Mouse (Mus musculus) frontal cortex, postnatal 36 days (tissue): ENCODE data around the gene Adgb.
A peak's percentile ranks its signal among the peaks of the same experiment; 100 is the strongest.

Source experiments
- DNase-seq, 2 experiments: peaks; one replicate each; pipeline ENCODE4 v3.0.0; 2022; ENCODE audit warnings: low spot score in 2 of 2

Adgb gene

DNA sequence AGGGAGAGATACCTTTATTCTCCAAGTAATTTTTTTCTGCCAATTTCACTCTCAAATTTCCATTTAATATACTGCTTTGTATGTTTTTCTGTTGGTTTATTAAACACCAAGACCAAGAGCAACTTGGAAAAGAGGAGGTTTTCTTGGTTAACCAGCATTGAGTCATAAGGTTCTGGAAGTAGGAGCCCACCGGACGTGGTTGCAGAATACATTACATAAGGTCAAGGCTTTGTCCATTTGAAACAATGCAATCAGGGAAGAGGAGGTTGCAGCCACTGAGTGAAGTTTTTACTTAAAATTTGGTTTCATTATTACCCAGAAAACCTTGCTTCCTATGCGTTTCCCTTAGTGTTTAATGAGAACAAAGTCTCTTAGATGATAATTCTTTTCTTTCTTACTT, 119.9 kb downstream of the Adgb start:
- no peak for DNase-seq

DNA sequence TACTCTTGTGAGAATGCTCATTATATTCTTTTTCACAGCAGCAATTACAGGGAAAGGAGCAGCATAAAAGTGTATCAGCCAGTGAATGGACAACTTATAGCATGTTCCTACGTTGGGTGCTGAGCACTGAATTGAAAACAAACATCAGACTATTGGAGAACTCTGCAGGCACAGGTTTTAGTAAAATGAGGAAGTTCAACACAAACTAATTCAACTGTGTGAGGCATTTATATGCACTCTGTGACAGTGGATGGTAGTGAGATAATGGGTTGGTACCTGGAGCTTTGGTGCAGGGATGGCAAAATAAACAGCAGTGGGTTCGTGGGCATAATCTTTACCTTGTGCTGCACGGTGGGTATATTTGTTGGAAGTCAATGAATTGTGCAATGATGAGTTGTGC, 121.6 kb downstream of the Adgb start:
- no peak for DNase-seq

DNA sequence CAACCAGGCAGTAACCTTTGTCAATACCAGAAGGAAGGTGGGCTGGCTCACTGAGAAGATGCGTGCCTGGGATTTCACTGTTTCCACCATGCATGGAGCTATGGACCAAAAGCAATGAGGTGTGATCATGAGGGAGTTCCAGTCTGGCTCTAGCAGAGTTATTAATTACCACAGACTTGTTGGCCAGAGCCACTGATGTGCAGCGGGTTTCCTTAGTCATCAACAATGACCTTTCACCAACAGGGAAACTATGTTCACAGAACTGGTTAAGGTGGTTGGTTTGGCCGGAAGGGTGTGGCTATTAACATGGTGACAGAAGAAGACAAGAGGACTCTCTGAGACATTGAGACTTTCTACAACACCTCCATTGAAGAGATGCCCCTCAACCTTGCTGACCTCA, 128.2 kb downstream of the Adgb start:
- DNase-seq = no peak

DNA sequence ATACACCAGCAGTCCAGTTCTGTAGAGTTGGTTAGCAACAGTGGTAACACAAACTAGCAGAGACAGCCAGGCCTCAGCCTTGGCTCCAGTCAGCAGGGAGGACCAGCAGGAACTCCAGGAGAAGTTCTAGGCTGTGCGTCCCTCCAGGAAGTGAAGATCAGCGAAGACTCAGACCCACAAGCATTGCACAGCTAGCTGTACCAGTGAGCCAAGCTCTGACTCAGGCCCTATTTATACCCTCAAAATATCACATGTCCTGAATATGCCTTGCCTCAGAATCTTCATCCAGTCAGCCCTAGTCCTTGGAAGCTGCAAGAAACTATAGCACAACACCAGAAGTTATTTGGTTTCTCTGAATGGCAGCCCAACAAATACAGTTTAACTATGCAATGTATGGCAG, 146.6 kb downstream of the Adgb start:
- peak in 1 of 2 experiments; percentile 46 for DNase-seq

DNA sequence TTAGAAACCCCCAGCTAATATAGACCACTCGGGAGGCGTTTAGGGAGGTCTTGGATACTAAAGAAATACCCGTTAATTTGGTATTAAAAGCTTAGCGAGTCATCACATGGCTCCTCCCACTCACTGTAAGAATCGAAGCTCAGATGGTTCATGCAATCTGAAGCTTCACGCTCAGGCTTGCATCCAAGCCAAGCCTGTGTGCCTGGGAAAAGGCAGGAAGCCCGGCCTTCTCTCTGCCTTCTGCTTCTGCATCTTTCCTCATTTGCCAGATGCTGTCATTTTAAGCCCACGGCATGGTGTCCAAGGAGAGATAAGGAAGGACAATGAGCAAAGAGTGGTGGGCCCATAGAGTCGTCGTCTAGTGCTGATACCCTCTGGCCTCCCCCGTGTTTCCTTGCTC, 149.2 kb downstream of the Adgb start:
- peak in 1 of 2 experiments; percentile 63 for DNase-seq

DNA sequence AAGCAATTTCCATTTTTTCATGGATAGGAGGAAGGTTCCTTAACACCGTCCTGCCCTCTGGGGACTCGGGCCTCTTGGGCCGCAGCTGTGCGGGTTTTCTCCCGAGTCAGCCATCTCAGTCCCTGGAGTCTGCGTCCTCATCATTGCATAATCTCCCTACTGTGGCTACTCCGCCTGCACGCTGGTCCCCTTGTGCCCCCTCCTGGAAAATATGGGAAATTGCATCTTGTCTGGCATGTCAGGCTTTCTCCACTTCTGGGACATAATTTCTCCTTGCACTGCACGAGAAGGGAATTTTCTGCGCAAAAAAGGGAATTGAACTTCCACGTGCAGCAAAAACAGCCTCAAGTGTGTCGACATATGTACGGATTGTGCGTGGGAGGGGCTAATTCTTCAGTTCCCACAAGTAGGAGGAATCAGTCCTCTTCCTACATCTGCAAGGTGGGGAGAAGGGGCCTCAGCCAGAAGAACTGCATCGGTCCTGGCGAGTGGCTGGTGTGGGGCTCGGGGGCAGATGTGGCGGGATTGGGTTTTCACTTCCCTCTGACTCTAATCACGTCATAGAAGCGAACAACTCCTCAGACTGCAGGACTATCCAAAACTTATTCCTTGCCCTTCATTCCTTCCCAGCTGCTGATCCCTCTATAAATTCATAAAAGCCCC, 150.9 kb downstream of the Adgb start:
- DNase-seq = peak; percentile 75 to 79

DNA sequence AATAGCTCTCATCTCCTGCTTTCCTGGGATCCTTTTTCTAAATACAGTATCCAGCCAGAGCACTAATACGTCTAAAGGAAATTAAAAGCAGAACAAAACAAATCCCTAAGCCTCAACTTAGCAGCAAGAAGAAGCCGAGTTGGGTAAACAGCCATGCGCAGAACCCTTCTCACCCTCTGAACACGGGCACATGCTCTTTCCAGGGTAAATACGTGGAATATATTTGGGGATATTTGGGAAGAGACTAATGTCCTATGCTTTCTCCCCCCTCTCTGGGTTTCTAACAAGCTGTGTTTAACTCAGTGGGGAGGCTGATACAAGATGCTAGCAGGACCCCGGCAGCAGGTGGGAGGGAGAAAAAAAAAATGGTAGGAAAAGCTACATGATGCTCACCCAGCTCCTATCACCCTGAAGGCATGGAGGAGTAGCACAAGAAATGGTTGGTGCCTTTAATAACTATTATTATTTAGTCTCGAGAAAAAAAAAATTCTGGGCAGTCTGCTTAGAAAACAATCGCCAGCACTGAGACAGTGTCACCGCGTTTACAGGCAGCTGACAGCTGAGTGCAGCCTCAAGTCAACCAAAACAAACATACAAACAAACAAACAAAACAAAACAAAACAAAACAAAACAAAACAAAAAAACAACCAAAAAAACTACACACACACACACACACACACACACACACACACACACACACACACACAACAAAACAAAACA, 151.6 kb downstream of the Adgb start:
- peak in 1 of 2 experiments; percentile 43 for DNase-seq

DNA sequence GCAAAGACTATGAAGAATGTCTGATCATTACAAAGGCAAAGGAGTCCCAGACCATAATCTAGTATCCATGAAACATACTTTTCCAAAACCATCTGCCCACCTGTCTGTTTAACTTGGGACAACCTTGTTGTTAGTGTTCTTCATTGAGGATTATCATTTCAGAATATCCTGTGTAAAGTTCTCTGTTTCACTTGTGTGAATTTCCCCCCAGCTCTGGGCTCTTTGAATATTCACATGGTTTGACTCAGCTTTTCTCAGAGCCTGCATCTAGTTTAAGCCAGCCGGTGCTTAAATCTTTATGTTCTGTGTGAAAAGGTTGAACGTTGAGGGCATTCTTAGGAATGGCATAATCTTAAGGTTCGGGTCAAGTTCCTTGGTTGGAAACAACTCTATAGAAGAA, 154.0 kb downstream of the Adgb start:
- no peak for DNase-seq

DNA sequence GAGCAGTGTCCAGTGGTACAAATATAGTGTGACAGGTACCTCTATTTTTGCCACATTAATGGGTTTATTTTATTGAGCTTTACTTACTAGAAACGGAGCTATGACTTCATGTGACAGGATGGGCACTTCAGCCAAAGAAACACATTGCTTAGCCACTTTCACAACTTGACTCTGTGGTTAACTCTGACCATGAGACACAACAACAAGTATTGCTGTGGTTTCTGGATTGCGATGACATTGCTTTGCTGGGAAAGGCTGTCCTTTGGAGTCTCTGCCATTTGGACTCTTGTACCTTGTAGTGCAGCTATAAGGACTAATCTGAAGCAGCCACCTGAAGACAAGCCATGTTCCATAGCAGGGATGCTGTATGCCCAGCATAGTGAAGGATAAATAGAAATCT, 156.5 kb downstream of the Adgb start:
- no peak for DNase-seq

DNA sequence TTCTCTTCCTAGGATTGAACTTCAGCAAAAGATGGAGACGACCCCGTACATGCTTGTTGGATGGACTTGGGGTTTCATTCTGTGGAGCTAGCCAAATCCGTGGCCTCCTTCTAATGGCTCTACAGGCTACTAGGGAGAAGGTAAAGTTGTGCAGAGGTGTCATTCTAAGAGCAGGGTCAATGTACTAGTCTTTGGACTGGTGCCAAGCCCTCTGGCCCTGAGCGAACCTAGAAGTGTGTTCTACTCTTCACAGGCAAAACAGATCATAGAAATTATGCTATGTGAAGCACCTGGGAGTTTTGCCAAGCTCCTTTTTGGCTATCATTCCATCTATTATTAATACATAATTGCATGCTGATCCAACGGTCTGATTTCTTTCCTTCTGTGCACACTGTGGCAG, 157.6 kb downstream of the Adgb start:
- DNase-seq = no peak

DNA sequence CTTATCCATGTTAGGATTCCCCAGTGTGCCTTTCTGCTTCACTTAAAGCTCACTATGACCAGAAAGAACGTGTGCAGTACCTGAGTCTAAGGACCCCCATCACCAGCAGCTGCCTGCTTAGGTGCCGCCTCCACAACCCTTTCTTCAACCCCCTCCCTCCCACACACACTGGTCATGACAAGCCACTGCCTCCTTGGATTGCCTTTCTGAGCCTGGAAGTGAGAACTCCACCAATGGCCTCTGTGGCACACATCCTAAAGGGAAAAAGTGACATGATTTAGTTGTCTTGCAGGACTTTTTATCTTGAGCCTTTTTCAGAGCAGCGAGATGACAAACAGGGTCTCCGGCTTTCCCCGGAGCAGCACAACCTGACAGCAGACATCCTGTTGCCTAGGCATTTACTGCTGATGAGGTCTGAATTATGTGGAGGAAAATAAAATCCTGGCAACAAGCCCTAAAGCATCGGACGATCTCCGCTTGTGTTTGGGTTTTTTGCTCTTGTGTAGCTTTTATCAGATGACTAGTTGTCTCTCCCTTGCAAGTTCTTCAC, 162.2 kb downstream of the Adgb start:
- no peak for DNase-seq

DNA sequence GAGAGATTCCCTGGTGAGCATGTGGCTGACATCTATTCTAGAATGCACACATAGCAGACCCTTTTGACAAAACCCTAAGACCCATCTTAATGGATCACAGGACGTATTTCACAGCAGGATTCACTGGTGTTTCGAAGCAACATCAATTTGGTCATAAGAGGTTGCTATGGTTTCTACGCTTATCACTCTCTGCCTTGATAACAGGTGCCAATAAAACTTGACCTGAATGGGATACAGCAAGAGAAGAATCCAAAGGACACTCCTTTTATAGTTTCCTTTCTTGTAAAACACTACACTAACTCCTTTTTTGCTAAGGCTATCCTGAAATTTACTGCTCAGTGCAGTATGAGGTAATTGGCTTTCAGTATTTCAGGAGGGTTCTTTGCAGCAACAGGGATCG, 163.1 kb downstream of the Adgb start:
- no peak for DNase-seq

DNA sequence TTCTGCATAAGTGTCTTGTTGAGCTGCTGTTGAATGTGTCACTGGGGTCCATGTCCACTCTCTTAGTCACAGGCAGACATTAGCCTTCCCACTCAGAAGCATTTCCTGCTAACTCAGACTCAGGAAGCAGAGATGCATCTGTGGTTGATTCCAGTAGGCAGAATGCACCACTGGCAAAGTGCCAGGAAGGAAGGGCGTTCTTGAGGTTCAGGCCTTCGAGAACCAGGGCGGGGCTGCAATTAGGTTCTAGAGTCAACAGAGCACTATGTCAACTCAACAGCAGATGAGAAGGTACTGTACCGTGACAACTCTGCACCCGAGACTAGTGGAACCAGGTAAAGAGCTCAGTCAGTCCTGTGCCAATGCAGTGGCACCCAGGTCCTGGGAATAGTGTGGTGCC, 164.7 kb downstream of the Adgb start:
- no peak for DNase-seq

DNA sequence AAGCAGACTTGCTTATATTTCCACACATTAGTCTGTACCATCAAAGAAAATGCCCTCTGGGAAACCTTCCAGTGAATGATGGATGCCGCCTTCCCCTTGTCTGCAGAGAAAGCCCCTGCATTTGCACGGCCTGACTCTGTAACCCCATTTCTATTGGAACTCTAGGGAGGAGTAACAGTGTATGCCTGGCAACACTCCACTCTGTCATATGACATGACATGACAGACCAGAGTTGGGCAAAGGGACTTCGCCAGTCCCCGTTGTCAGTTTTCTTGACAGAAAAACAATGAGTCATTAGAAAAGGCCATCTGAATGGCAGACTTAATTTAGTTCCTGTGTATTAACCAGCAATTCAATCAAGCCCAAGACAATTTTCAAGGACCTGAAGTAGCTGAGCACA, 167.8 kb downstream of the Adgb start:
- no peak for DNase-seq

DNA sequence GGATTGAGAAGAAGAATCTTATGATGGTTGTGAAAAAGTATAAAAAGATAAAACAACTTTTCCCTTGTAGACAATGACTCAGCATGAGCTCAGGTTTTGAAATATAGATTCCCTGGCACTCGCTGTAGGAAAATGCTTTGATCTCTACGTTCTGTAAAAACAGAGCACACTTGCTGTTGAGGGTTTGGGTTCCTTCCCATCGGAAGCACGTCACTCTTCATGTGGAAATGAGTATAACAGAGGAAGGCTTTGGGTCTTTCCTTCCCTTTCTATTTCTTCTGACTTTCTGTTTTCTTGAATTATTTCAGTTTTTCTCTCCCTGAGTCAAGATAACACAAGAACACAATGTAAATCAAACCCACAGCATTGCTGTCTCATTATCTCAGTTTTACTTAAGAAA, 170.4 kb downstream of the Adgb start:
- no peak for DNase-seq

DNA sequence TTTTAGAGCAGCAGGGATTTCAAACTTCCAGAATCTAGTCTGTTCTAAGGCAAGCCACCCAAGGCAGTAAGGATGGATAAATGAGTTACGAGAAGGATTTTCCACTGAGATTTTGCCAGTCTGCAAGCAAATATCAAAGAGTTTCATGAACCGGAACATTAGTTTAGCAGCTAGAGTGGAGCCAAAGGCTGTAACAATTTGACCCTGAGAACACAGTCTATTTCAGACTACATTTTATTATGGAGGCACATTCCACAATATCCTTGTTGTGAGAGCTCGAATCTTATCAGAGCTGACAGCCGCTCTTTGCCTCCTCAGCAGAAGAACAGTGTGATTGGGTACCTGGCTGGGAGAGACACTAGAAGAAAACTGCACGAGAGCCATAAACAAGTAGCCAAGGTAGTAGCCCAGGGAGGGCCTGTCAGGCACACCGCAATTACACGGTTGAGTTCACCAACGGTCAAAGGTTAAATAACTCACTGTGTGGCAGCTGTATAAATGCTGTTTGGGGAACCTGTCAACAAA, 171.1 kb downstream of the Adgb start:
- no peak for DNase-seq

DNA sequence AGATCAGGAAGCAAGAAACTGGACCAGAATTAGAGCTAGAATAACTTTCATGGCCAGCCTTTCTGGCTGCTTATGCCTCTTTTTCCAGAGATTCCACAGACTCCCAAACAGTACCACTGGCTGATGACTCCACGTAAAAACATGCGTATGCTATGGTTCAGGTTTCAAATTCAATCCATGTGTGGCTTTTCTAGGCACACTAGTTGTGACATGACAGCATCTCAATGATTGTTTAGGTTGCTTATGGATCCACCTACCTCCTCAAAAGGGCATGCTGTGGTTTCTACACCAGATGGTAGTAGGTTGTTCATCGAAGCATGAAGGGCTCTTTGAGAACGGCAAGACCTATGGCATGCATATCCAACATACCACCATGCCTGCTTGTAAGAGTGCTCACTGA, 172.1 kb downstream of the Adgb start:
- DNase-seq = no peak

DNA sequence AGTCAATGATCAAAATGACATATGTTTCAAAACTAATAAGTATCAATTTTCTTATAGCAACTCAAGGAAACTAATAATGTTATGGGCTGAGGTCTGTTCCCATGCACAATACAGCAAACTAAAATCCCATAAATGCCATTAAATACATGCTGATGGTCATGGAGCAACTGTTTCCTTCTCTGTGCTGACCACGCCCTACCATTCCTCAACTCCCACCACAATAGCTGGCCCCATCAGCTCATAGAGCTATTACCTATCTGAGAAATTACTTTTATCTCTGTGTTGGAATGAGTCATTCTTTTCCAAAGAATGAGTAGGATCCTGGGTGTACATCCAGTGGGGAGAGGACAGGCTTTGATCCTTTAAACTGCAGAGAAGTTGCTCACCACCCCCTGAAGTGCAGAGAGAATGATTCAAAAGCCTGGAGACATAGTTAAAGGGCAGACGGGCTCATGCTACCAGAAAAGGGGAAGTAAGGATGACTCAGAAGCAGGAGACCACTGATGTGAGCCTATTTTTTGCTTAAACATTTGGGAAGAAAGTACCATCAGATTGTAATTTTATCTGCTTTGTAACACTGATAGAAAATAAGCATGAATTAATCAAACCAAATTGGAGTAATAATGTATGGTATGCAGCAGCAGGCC, 184.8 kb downstream of the Adgb start:
- DNase-seq = no peak
